Mouse (Mus musculus) left cerebral cortex, postnatal 25 days (tissue): Measurements from ENCODE around the gene Stk39. TPM values are rescaled to one million over a fixed set of nuclear protein-coding genes. Genes with fewer than 3 reads are reported as not detected.

Source experiments
- DNase-seq, 2 experiments: peaks; one replicate each; pipeline ENCODE4 v3.0.0; 2022; ENCODE audit warnings: low spot score in 2 of 2, mixed read lengths in 1 of 2
- intact Hi-C: fragments of 180-260 bp; cut with DNase I; formaldehyde crosslinking; loops from one replicate; pipeline ENCODE4 v1.15.1; 2025
- total RNA-seq, 2 experiments: library from RNA; stranded (reverse); gene quantifications; 2 replicates each; pipeline ENCODE4 v1.2.3; 2021

Gene Stk39
- total RNA-seq, 2 experiments from 2014 or later: 67.1 to 72.0 TPM

DNA sequence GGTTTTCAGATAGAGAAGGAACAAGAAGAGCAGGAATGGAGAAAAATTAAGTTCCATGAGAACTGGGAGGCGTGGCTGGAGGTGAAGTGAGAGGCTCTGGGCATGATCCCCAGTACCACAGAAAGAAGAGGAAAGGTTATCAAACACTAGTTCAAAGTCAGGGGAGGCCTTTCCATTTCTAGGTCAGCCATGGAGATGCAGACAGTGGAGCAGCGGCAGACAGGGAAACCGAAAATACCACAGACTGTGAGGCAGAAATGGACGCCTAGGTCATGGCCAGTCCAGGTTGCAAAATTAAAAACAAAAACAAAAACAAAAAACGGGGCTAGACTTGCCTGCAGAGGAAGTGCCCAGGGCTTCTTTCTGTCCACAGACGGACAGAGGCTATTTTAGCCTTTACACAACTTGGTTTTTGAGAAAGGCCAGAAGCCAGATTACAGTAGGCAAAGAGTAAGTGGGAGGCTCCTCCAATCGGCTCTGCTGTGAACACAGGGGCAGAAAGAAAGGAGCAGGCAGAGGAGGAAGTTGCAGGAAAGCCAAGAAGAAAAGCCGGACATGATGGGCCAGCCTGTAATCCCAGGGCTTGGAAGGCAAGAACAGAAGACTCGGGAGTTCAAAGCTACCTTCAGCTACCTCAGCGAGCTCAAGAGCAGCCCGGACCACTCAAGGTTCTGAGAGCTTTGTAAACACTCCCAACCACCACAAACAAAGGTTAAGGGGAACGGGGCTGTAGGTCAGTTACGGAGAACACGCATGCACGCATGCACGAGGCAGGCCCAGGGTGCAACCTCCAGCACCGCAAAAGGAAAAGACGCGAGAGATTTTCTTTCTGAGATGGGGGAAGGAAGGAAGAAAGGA, 6.6 kb downstream of the Stk39 start:
- intact Hi-C loops: loop anchor here (5.0 kb wide), 1 partner anchor 48 kb away; no protein-coding TSS in a partner anchor
- DNase-seq: no peak

GRCm38 (mm10) chr2:68464456-68464855, 7.6 kb downstream of the Stk39 start:
- no peak for DNase-seq
- intact Hi-C loops: no loop called here

DNA sequence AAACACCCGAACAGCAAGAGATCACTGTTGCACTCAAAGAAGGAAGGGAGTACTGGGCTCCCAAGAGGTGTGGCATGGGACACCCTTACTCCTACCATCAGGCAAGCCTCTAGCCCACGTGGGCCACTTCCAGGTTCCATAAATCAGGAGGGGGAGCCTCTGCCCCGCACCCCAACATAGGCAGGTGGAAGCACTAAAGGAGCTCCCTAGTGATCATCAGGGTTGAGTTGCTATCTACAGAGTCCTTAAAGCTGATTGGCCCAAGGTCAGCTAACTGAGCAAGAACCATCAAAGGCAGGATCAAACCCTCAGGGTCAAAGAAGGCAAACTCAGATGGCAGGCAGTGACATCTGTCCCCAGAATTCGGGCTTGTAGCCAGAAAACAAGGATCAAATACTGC, 8.3 kb downstream of the Stk39 start:
- intact Hi-C loops: no loop called here
- no peak for DNase-seq

- no peak for DNase-seq
- intact Hi-C loops: no loop called here
Measured at GRCm38 (mm10) chr2:68458115-68458514, 14.0 kb downstream of the Stk39 start.

GRCm38 (mm10) chr2:68457455-68458032, 14.5 kb downstream of the Stk39 start:
- no peak for DNase-seq
- intact Hi-C loops: no loop called here

GRCm38 (mm10) chr2:68456899-68457298, 15.2 kb downstream of the Stk39 start:
- DNase-seq: no peak
- intact Hi-C loops: no loop called here

GRCm38 (mm10) chr2:68452379-68452778, 19.7 kb downstream of the Stk39 start:
- DNase-seq: no peak
- intact Hi-C loops: no loop called here

DNA sequence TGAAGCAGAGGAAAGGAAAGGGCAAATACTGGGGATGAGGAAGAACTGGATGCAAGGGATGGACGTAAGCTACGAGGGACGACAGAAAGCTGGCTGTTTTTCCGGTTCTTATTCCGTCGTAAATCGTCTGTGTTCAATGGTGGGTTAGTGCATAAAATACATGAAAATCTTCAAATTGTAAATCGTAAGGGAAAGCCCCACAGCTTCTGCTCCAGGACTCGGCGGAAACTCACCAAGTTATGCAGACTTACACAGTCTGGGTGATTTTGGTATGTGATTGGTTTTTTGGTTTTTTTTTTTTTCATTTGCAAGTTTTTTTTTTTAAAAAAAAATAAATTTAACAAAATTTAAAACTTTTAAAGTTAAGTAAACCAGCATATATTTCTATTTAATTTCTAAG, 24.0 kb downstream of the Stk39 start:
- intact Hi-C loops: no loop called here
- DNase-seq: no peak

GRCm38 (mm10) chr2:68443141-68443540, 28.9 kb downstream of the Stk39 start:
- no peak for DNase-seq
- intact Hi-C loops: no loop called here

- intact Hi-C loops: no loop called here
- no peak for DNase-seq
Measured at GRCm38 (mm10) chr2:68442113-68442717, 29.9 kb downstream of the Stk39 start.

DNA sequence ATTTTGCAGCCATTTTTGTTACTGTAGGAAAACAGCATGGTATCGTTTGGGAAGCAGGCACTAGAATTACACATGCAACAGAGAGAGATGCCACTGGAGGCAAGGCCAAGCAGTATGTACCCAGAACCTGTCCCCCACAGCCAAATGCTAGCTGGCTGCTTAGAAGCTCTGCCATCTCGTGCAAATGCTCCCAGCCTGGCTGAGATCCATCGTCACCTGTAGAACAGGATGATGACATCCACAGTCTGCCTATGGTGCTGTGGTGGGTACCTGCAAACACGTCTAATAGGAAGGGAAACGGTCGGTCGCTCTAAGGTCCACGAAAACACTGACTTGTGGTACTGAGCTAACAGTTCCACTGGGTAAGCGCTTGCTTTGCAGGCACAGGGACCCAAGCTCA, 32.5 kb downstream of the Stk39 start:
- intact Hi-C loops: no loop called here
- no peak for DNase-seq

- DNase-seq: no peak
- intact Hi-C loops: no loop called here
Measured at GRCm38 (mm10) chr2:68437920-68438319, 34.1 kb downstream of the Stk39 start.

DNA sequence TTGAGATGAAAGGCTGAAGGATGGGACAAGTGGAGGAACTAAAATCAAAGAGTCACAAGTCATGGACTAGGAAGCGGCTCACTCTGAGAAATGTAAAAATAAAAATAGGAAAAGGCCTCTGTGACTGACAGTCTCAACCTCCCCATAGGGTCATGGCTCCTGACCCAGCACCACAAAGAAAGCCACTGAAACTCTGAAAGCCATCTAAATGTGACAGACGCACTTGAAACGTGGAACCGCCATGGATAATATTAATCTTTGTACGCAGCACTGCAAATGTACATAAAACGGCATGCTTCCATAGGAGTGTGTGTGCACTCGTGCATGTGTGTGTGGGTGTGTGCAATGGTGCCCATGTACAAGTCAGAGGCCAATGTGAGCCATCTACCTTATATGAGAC, 34.9 kb downstream of the Stk39 start:
- no peak for DNase-seq
- intact Hi-C loops: no loop called here

DNA sequence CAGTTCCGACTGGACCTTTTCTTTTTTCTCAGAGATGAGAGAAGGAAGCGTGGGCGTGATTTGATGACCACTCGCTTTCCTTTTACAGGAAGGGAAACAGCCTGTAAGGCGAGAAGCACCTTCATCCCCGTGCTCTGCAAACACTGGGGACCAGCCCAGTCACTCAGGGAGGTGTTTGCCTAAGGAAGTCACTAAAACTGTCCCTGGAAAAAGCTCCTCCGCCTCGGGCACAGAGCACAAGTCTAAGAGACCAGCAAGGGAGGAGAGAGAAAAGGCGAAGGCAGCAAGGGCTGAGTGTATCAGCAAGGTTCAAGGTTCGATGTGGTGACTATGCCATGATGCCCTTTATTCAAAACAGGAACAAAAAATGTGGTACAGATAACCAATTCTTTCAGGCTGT, 35.8 kb downstream of the Stk39 start:
- DNase-seq: no peak
- intact Hi-C loops: no loop called here

DNA sequence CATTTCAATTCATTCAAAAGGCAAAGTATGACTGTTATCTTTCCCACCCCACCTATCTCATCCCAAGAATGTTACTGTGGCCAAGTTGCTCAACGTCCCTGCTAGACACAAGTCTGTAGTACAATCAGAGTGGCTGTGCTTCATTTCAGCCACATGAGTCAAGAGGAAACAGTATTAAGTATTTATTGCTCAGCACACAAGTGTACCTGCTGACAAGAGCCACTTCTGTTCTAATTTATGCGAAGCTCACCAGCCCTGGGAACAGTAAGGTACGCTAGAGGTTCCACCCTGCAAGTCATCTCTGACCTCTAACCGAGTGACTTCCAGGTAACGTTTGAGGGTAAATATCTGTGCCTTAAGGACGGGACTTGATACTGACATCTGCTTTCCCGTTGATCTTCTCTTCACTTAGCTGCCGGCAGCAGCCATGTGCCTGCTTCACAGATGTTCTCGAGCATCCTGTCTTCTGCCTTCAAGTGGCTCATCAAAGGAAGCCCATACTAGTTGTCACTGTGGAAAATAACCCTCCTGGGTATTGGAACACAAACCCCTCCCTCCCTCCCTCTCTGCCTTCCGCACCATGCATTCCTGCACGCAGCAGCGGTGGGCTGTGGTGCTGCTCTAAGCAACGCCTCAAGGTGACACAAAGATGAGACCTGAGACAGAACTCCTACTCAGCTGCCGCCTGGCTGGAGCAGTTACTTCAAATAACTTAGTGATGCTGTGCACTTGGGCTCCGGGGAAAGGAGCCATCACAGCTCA, 36.4 kb downstream of the Stk39 start:
- no peak for DNase-seq
- intact Hi-C loops: no loop called here

DNA sequence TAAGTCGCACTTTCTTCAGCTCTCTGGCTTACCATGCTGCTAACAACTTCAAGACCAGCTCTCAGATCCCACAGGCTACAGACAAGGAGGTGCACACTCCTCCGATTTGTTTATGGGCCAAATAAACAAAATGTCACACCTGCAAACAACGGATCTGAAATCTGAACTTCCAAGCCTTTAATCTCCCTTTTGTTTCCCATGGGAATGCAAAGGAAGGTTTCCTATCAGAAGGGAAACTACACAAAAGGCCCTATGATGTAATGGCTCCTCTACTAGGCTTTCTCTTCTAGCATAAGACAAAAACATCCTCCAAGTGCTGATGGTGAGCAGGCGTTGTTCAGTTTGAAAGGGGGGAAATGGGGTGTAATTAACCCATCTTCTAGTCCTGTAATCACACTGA, 37.1 kb downstream of the Stk39 start:
- intact Hi-C loops: no loop called here
- DNase-seq: no peak

- DNase-seq: no peak
- intact Hi-C loops: no loop called here
Measured at GRCm38 (mm10) chr2:68434576-68434975, 37.5 kb downstream of the Stk39 start.

DNA sequence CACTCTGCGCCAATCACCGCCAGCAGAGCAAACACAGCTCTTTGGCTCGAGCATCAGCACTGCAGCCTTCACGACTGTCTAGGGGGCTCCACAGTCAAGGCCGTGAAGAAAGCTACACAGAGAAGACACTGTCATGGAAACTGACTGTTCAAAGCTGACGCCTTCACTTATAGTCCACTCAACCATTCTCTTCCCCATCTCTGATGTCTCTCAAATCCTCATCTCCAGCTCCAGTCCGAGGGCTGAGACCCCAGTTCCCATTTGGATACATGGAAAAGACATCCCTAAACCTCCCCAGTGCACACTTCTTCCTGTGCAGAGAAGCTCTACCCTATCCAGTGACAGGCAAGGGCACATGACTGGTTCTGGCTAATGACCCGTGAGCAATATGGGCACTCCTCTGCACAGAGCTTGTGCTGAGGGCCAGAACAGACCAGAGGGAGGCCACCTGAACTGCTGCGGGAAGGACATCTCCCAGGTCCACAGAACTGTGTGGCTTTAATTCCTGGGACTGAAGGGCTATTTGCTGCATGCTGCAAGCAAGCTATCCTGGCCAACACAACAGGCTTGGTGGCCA, 38.2 kb downstream of the Stk39 start:
- intact Hi-C loops: no loop called here
- no peak for DNase-seq

DNA sequence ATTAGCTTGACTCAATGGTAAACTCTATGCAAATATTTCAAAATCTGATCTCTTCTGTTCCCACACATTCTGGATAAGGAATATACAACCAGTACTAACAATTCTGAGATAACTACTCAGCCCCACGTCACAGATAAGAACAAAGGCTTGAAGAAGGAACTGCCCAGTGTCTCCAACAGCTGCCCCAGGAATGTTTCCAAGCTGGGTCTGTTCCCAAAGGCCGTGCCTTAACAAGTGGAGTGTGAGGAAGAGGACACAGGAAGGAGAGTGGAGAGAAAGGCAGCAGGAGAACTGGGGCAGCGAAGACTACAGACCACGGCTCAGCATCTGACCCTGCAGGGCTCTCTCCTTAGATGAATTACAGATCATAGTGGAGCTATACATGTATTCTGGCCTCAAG, 39.2 kb downstream of the Stk39 start:
- intact Hi-C loops: no loop called here
- no peak for DNase-seq
